Mouse (Mus musculus) ovary, postnatal 14 days (tissue): ENCODE measurements around the gene Pfkfb4.
A peak's percentile ranks its signal among the peaks of the same experiment; 100 is the strongest.

ENCODE experiments used
- DNase-seq: peaks from one replicate; pipeline ENCODE4 v3.0.0; 2022; ENCODE audit warnings: low spot score

Gene Pfkfb4

GRCm38 (mm10) chr9:108996411-108996810, 4.8 kb downstream of the Pfkfb4 start:
- no peak for DNase-seq

- no peak for DNase-seq
These were observed 6.9 kb downstream of the Pfkfb4 start for GRCm38 (mm10) chr9:108998287-108999166.

GRCm38 (mm10) chr9:108999167-108999526, 7.6 kb downstream of the Pfkfb4 start:
- no peak for DNase-seq

GRCm38 (mm10) chr9:109000726-109001125, 9.1 kb downstream of the Pfkfb4 start:
- DNase-seq, result peak; percentile 36

GRCm38 (mm10) chr9:109003201-109003600, 11.6 kb downstream of the Pfkfb4 start:
- peak; percentile 37 for DNase-seq

- DNase-seq, result no peak
These were observed 15.6 kb downstream of the Pfkfb4 start for GRCm38 (mm10) chr9:109007025-109007780.

GRCm38 (mm10) chr9:109008081-109008480, 16.5 kb downstream of the Pfkfb4 start:
- no peak for DNase-seq

GRCm38 (mm10) chr9:109008994-109009635, 17.5 kb downstream of the Pfkfb4 start:
- DNase-seq, result no peak

- no peak for DNase-seq
These were observed 18.2 kb downstream of the Pfkfb4 start for GRCm38 (mm10) chr9:109009636-109010315.

GRCm38 (mm10) chr9:109010316-109010690, 18.7 kb downstream of the Pfkfb4 start:
- no peak for DNase-seq

GRCm38 (mm10) chr9:109015397-109015796, 23.8 kb downstream of the Pfkfb4 start:
- DNase-seq, result no peak

- no peak for DNase-seq
These were observed 25.5 kb downstream of the Pfkfb4 start for GRCm38 (mm10) chr9:109016973-109017604.

GRCm38 (mm10) chr9:109021428-109021827, 29.9 kb downstream of the Pfkfb4 start:
- no peak for DNase-seq

- no peak for DNase-seq
These were observed 31.5 kb downstream of the Pfkfb4 start for GRCm38 (mm10) chr9:109022866-109023685.

- no peak for DNase-seq
These were observed 35.9 kb downstream of the Pfkfb4 start for GRCm38 (mm10) chr9:109027521-109027920.

- DNase-seq, result no peak
These were observed 36.8 kb downstream of the Pfkfb4 start for GRCm38 (mm10) chr9:109028421-109028820.

- DNase-seq, result no peak
These were observed 37.3 kb downstream of the Pfkfb4 start for GRCm38 (mm10) chr9:109028919-109029318.

- DNase-seq, result no peak
These were observed 38.7 kb downstream of the Pfkfb4 start for GRCm38 (mm10) chr9:109030312-109030711.

- no peak for DNase-seq
These were observed 39.4 kb downstream of the Pfkfb4 start for GRCm38 (mm10) chr9:109031001-109031400.

- DNase-seq, result no peak
These were observed 40.1 kb downstream of the Pfkfb4 start for GRCm38 (mm10) chr9:109031686-109032085.

- DNase-seq, result no peak
These were observed 40.9 kb downstream of the Pfkfb4 start for GRCm38 (mm10) chr9:109032435-109032834.
